Mouse (Mus musculus) urinary bladder, adult 2 months (tissue): Measurements from ENCODE around the gene 3110009E18Rik. TPM values are rescaled to one million over a fixed set of nuclear protein-coding genes. Genes with fewer than 3 reads are reported as not detected.

Experiments used
- DNase-seq: peaks from one replicate; pipeline ENCODE4 v3.0.0; 2022; ENCODE audit warnings: low spot score
- polyA plus RNA-seq: library from polyadenylated mRNA; depleted of rRNA; stranded (reverse); fragments of >200 nt; gene quantifications from 2 replicates; pipeline ENCODE4 v1.2.3, GENCODE M21; 2012

3110009E18Rik gene
- polyA plus RNA-seq, 1 experiment: 9.5 TPM

DNA sequence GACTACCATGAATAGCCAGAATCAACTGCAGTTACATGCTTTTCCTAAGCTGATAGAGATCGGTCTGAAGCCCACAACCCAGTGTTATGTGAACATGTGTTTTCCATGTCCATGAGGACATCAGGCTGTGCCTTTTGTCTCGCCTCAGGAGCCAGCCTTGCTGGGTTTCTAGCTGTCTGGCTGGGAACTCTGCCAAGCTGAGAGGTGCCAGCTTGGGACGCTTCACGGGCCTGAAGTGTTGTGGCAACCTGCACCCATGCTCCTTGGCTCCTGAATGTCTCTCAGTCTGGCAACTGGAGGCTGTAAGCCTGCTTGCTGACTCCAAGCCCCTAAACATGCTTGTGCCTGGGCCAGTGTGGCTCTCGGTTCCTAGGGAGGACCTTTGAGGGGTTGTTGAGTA is 21.6 kb downstream of the 3110009E18Rik start:
- no peak for DNase-seq

DNA sequence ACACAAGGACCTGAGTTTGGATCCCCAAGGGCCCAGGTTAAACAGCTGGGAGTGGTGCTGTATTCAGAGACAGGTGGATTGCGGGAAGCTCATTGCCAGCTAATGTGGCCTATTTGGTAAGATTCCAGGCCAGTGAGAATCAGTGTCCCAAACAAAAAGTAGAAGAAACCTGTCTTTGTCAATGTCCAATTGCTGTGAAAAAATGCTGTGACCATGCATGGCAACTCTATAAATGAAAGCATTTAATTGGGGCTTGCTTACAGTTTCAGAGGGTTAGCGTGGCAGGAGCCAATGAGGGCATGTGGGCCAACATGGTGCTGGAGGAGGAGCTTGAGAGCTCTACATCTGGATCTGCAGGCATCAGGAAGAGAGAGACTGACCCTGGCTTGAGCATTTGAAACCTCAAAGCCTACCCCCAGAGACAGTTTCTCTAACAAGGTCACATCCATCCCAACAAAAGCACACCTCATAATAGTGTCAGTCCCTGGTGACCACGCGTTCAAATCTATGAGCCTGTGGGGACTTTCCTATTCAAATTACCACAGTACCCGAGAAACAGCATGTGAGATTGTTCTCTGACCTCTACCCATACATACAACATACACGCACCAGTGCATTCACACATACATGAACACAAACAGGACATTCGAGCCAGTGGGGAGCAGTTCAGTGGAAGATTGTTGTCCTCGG is 24.7 kb downstream of the 3110009E18Rik start:
- DNase-seq: no peak

DNA sequence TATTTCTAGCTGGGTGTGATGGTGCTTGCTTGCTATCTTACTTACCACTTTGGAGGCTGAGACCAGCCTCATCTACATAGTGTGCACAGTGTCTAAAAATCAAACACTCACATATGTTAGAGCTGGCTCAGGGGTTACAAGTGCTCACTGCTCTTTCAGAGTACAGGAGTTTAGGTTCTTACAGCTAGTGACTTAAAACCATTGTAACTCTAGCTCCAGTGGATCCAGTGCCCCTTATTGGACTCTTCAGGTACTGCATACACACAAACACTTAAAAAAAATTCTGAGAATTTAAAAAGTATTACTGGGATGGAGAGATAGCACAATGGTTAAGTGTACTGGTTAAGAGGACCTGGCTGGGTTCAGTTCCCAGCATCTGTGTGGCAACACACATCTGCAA is 26.0 kb downstream of the 3110009E18Rik start:
- DNase-seq: no peak

DNA sequence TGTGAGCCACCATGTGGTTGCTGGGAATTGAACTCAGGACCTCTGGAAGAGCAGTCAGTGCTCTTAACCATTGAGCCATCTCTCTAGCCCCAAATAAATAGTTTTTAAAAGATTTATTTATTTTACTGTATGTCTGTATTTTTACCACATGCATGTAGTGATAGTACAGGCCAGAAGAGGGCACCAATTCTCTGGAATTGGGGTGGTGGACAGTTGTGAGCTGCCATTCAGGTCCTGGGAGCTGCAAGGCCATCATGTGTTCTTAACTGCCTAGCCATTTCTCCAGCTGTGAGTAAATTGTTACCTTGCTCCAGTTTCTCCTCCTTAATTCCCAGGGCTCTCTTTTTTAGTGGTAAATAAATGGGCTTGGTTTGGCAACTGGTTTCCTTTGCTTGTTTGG is 33.2 kb downstream of the 3110009E18Rik start:
- no peak for DNase-seq

DNA sequence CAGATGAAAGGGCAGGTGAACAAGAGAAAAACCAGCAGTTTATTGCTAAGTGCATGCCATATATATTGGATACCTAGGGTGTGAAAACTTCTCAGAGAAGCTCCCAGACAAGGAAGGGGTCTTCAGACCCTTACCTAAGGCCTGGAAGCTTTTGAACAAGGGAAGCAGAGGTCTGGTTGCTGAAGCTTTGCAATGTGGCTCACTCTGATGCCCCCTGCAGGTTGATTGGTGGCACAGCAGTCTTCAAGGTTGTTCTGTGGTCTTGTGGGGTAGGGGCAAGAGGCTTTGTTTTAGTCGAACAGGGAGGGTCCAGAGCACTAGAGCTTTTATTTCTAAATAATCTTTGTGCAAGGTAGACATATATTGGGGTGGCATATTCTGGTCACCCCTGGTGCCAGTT is 34.3 kb downstream of the 3110009E18Rik start:
- no peak for DNase-seq

DNA sequence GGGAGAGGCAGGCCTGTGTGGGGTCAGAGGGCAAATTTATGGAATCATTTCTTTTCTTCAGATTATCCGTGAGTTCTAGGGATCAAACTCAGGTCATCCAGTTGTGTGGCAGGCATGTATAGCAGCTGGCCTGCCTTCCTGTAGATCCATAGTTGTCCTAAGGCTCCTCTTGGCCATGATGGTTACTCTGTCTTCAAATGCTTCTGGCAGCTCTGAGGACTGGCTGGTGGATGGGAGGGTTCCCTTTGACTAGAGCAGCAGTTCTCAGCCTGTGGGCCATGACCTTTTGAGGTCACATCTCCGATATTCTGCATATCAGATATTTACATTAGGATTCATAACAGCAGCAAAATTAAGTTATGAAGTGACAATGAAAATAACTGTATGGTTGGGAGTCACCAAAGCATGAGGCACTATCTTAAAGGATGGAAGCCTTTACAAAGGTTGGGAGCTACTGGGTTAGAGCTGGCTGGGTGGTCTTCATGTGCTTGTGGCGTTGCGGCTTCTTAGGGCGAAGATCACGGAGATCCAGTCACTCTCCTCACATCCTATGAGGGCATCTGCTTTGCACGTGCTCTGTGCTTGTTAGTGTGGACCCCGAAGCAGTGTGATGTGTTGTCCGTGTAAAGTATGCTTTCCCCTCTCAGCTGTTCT is 37.6 kb downstream of the 3110009E18Rik start:
- no peak for DNase-seq

DNA sequence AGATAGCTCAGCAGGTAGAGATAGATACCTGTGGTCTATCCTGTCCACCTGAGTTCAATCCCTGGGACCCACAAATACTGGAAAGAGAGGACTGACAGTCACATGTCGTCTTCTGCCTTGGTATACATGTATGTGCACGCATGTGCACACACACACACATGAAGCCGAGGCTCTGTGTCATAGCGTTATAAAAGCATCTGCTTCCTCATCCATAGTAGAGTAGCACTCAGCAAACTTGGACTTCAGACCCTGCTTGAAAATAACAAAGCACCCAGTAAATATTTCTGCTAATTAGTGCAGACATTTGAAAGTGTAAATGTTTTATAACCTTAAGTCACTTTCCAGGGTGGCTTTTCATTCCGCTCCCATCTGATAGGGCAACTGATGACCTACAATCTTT is 40.5 kb downstream of the 3110009E18Rik start:
- DNase-seq: no peak

DNA sequence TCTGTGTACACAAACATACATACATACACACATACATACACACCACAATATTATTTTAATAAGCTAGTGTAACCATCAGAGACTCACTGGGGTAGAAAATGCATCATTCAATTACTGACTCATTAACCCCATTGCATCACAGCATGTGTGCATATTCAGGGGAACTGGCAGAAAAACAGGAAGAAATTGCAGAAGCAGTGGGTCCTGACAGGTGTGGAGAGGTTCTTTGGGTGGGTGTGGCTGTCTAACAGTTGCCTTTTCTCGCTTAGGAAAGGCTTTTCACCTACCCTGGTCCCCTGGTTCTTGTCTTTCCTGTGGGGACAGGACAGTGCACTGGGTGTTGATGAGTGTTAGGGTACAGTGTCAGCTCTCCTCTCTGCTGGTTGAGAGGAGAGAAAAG is 41.6 kb downstream of the 3110009E18Rik start:
- DNase-seq: no peak

DNA sequence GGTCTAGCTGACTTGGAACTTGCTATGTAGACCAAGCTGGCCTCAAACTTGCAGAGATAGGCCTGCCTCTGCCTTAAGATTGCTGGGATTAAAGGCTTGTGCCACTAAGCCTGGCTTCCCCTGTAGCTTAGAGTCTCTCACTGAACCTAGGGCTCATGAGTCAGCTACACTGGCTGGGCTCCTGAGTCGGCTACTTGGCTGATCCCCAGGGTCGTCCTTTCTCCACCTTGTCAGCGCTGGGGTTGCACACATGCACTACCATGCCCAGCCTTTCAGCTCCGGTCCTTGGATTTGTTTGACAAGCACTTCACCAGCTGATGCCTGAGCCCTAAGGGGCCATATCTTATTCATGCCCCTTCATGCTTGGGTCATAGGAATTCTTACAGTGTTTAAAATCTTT is 47.0 kb downstream of the 3110009E18Rik start:
- no peak for DNase-seq

DNA sequence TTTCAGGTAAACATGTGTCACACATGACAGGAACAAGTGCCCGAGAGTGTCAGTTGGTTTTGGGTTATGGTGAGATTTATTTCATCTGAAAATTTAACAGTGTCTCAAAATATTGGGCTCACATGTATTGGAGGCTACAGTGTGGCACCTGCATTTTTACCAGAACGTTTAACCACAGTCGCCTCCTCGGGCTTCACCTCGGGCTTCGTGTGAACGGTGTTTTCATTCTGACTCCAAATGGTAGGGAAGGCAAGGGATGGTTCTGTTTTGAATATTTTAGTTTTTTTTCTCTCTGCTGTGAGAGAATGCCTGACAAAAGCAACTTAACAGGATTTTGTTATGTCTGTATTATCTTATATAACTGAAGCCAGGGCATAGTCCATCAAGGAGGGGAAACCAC is 47.7 kb downstream of the 3110009E18Rik start:
- no peak for DNase-seq

DNA sequence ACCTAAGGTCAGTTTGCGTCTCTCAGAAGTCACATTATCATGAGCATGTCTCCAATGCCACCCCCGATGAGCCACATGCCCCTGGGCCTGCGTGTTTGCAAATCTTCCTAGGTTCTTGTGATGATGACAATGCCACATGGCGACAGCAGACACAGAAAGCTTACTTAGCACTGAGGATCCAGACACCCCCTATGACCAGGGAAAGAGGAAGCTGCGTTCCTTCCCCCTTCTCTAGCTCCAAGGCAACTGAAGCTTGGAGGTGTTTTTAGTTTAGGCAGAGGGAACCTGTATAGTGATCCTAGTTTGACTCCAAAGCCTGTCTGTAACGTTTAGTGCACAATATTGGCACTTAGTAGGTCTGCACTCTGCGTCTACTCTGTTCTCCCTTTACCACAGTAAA is 49.3 kb downstream of the 3110009E18Rik start:
- DNase-seq: no peak

DNA sequence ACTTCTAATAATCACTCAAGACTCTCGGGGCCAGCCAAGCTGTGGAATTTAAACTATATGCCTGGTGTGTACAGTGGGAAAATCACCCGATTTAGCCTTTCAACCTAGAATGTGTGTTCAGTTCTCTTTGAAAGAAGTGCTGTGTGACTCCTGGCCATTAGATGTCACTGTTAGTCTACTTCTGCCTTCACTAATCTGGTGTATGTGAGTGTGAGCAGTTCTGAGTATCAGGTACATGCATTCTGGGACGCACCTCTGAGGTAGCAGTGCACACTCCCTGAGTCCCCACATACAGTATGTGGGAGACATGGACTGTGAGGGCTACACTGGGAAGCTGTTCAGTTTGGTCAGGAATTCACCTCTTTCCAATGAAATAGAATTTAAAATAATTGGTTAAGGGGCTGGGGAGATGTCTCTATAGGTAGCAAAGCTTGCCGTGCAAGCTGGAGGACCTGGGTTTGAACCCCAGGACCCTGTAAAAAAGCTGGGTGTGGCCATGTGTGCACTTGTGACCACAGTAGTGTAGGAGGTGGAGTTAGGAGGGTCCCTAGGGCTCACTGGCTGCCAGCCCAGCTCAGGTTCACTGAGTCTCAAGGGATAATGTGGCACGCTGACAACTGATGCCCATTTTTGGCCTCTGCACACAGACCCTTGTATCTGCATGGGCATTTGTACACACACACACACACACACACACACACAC is 51.0 kb downstream of the 3110009E18Rik start:
- no peak for DNase-seq

DNA sequence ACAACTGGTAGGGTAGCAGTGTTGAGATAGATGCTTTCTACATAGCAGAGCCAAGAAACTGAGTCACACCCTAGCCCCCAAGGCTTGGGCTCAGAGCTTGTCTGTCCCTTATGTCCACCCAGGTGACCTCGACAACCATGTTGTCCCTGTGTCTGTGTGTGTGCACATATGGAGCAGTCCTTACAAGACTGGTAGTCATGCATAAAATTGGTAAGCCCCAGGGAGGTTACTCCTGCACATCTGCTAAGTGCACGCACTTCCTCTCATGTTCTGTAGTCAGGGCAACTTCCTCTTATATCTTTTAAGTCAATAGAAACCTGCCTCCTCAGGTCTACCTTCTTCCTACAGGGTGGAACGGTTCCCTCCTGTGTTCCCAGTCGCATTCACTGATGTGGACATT is 54.0 kb downstream of the 3110009E18Rik start:
- DNase-seq: no peak

DNA sequence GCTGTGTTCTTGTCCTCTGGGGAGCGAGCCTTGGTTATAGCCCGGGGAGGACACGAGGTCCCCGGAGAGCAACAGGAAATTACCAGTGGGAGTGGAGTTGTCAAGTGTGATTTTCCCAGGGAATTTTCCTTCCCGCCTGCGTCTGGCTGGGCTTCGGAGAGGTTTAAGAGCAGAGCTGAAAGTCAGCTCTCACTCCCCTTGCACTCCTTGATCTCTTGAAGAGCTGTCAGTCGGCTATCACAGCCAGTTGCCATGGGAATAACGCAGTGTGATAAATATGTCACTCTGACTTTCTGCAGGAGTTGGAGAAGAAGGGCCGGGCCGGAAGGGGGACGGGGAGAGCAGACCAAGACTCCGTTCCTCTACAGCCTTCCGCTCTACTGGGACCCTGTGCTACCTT is 55.3 kb downstream of the 3110009E18Rik start:
- DNase-seq: no peak

DNA sequence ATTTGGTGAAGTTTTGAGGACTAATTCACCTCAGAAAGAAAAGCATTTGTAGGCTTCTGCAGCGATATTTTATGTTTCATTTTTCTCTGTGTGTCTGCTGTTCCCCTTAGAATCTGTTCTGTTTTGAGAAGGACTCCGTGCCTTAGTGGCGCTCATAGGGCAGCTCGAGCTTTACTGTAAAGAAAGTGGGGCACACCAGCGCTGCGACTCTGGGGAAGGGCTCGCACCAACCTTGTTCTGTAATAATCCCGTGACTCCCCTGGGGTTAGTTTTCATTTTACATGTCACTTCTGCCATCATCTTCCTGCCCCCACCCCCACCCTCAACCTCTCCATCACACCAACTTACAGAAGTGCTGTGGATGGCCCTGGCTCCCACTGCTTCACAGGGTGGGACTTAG is 56.2 kb downstream of the 3110009E18Rik start:
- DNase-seq: no peak

DNA sequence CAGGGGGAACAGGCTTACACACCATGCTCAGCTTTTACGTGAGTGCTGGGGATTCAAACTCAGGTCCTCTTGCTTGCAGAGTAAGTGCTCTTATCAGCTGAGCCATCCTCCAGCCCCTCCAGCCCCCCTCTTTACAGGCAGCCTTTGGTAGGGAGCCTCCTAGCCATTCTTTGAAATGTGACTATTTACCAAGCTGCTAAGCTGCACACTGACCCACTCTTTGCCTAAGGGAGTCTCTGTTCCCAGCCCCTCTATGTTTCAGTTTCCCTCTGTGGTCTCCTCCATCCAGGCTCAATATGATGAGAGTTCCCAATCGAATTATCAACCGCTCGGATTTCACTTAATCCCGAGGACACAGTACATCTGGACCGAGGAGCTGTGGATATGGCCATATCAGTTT is 65.2 kb downstream of the 3110009E18Rik start:
- no peak for DNase-seq

DNA sequence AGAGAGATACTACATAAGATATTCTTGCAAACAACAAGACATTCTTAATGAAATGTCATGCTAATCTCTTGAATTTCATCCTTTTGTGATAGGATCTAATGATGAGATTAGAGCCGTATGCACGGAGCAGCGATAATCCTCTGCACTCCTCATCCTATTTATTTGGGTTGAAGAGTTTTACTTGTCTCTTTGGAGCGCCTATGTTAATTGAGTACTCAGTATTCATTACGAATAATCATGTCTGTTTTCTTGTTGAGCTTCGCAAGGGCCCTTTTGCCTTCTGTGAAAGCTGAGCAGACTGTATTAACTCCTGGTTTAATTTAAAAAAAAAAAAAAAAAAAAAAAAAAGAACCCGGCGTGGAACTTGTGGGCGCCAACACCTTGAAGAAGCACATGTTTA is 65.7 kb downstream of the 3110009E18Rik start:
- no peak for DNase-seq

DNA sequence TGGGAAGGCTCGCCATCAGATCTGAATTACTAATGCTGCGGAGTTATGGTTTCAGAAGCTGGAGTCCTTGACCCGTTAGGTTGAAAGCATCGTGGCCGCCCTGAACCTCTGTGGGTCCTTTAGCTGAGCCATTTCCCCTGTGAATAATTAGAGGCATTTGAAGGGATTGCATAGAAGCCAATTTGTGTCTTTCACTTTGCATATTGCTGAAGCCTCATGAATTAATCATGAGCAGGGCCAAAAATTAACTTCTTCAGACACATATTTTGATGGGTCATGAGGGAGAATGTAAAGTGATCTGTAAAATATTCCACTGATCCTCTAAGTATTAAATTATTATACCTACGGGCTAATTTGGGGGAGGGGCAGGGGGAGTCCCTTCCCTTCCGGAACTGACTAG is 66.1 kb downstream of the 3110009E18Rik start:
- DNase-seq: no peak

DNA sequence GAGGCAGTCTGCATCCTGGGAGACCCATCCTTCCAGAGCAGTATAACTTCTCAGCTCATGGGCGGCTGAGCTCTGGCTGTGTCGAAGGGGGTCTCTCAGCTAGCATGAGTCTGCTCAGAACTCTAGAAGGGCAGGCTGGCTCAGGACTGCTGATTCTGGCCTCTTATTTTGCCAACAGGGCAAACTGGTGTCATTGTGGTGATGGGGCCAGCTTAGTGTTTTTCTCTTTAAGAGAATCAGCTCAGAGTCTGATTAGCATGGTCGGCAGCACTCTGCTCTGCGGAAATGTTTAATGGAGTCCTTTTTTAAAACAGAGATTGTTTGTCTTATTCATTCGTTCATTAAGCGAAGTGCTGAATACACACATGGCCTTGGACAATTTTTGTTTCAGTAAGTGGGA is 68.2 kb downstream of the 3110009E18Rik start:
- DNase-seq: no peak

DNA sequence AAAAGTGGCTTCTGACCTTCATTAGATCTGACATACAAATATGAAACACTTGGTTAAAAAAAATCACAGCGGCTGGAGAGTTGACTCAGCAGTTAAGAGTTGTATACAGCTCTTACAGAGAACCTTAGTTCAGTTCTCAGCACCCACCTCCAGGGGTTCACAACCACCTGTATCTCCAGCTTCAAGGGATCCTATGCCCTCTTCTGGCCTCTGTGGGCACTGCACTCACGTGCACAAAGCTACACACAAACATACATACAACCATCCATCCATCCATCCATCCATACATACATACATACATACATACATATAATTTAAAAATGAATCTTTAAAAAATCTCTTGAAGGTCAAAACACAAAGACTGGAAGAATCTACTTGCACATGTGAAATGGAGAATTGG is 69.3 kb downstream of the 3110009E18Rik start:
- no peak for DNase-seq

DNA sequence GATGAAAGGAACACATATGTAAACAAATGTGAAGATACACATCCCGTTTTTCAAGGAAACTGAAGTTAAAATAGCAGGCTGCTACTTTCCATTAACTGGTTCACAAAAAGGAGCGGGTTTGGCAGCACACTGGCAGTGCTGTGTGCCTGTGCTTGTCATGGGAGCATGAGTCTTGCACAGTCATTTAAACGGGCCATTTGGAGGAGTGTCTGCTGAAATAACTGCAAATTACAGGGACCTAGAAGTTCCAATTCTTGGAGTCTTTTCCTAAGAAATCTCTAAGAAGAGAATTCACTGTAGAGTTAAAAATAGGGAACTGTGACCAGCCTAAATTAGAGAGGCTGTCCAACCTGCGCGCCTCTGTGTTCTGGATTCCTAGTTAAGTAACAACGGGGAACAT is 70.0 kb downstream of the 3110009E18Rik start:
- DNase-seq: no peak

DNA sequence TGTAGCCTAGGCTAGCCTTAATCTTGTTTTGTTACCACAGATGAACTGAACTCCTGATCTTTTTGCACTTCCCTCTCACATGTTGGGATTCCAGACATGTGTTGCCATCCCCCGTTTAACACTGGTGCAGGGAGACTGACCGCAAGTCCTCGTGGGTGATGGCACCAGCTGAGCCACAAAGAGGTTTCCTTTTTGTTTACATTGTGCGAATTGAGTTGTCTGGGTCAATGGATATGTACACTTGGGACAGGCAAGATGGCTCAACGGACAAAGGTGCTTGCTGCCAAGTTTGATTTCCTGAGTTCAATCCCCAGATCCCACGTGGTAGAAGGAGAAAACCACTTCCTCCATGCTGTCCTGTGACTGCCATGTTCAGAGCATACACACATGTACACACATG is 71.3 kb downstream of the 3110009E18Rik start:
- DNase-seq: no peak

DNA sequence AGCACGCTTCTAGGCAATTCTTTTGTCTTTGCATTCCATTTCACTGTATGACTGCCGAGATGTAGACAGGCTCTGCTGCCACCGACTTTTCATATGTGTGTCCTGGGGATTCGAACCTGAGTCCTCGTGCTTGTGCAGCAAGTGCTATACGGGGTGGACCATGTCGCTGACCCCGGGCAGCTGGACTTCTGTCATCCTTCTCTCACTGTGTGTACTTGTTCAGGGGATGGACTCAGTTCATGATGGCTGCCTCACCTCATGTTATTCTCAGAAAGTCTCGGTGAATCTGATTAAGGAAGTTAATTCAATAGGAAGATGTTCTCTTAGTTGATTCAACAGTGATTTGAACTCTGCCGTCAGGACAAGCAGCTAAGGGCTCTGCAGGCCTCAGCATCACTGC is 72.6 kb downstream of the 3110009E18Rik start:
- DNase-seq: no peak
